Mouse (Mus musculus) T-cell, adult 66 days (primary cell): Measurements from ENCODE around the gene Tet3. TPM values are rescaled to one million over a fixed set of nuclear protein-coding genes. Genes with fewer than 3 reads are reported as not detected.

Experiments used
- total RNA-seq, 2 experiments: library from RNA; stranded (reverse); gene quantifications; 3 replicates in 1 of 2; 4 replicates in 1 of 2; pipeline ENCODE4 v1.2.4; 2023

The Tet3 gene
- total RNA-seq, result 100 to 1,000 TPM; 158 to 168 TPM

GRCm38 (mm10) chr6:83459034-83459644 lies at the start of gene Tet3:
Gene Tet3, minus strand, starts transcription at chr6:83459084.

GRCm38 (mm10) chr6:83506258-83507167 lies 47.6 kb upstream of the Tet3 start, which contains the start of gene Dguok:
Gene Dguok, minus strand, starts transcription at chr6:83506969.

GRCm38 (mm10) chr6:83348873-83349272 lies 110.0 kb downstream of the Tet3 start, which contains the start of gene Bola3:
Gene Bola3, plus strand, starts transcription at chr6:83349147.

GRCm38 (mm10) chr6:83325525-83326393 lies 133.1 kb downstream of the Tet3 start, which contains the start of the genes Mthfd2 and Mob1a:
Gene Mthfd2, minus strand, starts transcription at chr6:83325908.
Gene Mob1a, plus strand, starts transcription at chr6:83326016.

Other genes starting within 250 kb of the Tet3 start
- gene Slc4a5, start 239.3 kb downstream of the Tet3 start, total RNA-seq, result not detected
- gene Mthfd2, start 133.2 kb downstream of the Tet3 start, total RNA-seq, result 10 to 100 TPM; 42.1 to 52.4 TPM
- 100 to 1,000 TPM; 113 to 127 TPM for gene Mob1a, start 133.1 kb downstream of the Tet3 start, total RNA-seq
- 10 to 100 TPM; 33.9 to 37.3 TPM for gene Bola3, start 109.9 kb downstream of the Tet3 start, total RNA-seq
- gene Dguok, start 47.9 kb upstream of the Tet3 start, total RNA-seq, result 10 to 100 TPM; 49.1 to 52.2 TPM
- 1 to 10 TPM; 1.1 to 1.2 TPM for gene Actg2, start 77.2 kb upstream of the Tet3 start, total RNA-seq
- gene Stambp, start 113.6 kb upstream of the Tet3 start, total RNA-seq, result 10 to 100 TPM; 21.1 to 21.8 TPM
- not detected for gene Clec4f, start 197.1 kb upstream of the Tet3 start, total RNA-seq
- gene Cd207, start 218.8 kb upstream of the Tet3 start, total RNA-seq, result not detected